Mouse (Mus musculus) intestine, postnatal 0 days (tissue): Measurements from ENCODE around the gene Slc25a1. TPM values are rescaled to one million over a fixed set of nuclear protein-coding genes. Genes with fewer than 3 reads are reported as not detected.
A peak's percentile ranks its signal among the peaks of the same experiment; 100 is the strongest.
"Not testable (repeated sequence)": the region's sequence is repeated elsewhere in the genome, so short reads cannot be mapped to it uniquely, and the experiment has no call there.

Experiments
- ATAC-seq: fragments of 200-750 bp; cut with Nextera tagmentation; 2 replicates; pipeline ENCODE4 v1.8.0; 2017; ENCODE audit warnings: mild to moderate bottlenecking, moderate TSS enrichment, moderate library complexity
- H3K27ac ChIP-seq: fragments of 300-500 bp; sonication (generic); 2 replicates; pipeline ENCODE4 v1.5.1; 2014; ENCODE audit warnings: mild to moderate bottlenecking, low read depth, low read length, moderate library complexity
- H3K27me3 ChIP-seq: fragments of 300-500 bp; sonication (generic); replicated peaks from 2 replicates; pipeline ENCODE4 v1.6.1; 2014; ENCODE audit warnings: low read length, mixed read lengths; ENCODE audit not compliant: control insufficient read depth, insufficient read depth
- H3K36me3 ChIP-seq: fragments of 300-500 bp; sonication (generic); 2 replicates; pipeline ENCODE4 v1.6.1; 2014; ENCODE audit warnings: mild to moderate bottlenecking, moderate library complexity; ENCODE audit not compliant: control insufficient read depth, insufficient read depth
- H3K4me1 ChIP-seq: fragments of 300-500 bp; sonication (generic); replicated peaks from 2 replicates; pipeline ENCODE4 v1.6.1; 2014; ENCODE audit warnings: antibody characterized with exemption, low read length, mixed read lengths; ENCODE audit not compliant: control insufficient read depth, insufficient read depth
- H3K4me2 ChIP-seq: fragments of 300-500 bp; sonication (generic); replicated peaks from 2 replicates; pipeline ENCODE4 v1.6.1; 2014; ENCODE audit warnings: low read depth, mild to moderate bottlenecking, moderate library complexity
- H3K4me3 ChIP-seq: fragments of 300-500 bp; sonication (generic); 2 replicates; pipeline ENCODE4 v1.5.1; 2014; ENCODE audit warnings: low read depth, low read length
- H3K9ac ChIP-seq: fragments of 300-500 bp; sonication (generic); 2 replicates; pipeline ENCODE4 v1.6.1; 2014; ENCODE audit warnings: mild to moderate bottlenecking, low read depth, low read length
- H3K9me3 ChIP-seq: fragments of 300-500 bp; sonication (generic); 2 replicates; pipeline ENCODE4 v1.6.1; 2016; ENCODE audit warnings: mixed run types; ENCODE audit not compliant: control insufficient read depth
- CTCF ChIP-seq: sonication (generic); IDR thresholded peaks from 2 replicates; pipeline ENCODE4 v1.5.1; 2016; ENCODE audit warnings: low read depth, mild to moderate bottlenecking, control low read depth, antibody characterized with exemption, moderate library complexity
- WGBS: fragments of 180-500 bp; shearing (Covaris S2); extraction: QIAGEN DNeasy Blood & Tissue Kit; methylation state at CpG from one replicate; pipeline ENCODE4 v1.1.7; 2014; 5-methylcytosine and 5-hydroxymethylcytosine counted together
- polyA plus RNA-seq: library from polyadenylated mRNA; unstranded; fragments of >200 nt; fragmentation: Nextera tagmentation; extraction: Ambion mirVana; gene quantifications from 2 replicates; pipeline ENCODE4 v1.2.1, GENCODE M21; 2015

The Slc25a1 gene
- polyA plus RNA-seq: 236 and 245 TPM in 2 replicates

DNA sequence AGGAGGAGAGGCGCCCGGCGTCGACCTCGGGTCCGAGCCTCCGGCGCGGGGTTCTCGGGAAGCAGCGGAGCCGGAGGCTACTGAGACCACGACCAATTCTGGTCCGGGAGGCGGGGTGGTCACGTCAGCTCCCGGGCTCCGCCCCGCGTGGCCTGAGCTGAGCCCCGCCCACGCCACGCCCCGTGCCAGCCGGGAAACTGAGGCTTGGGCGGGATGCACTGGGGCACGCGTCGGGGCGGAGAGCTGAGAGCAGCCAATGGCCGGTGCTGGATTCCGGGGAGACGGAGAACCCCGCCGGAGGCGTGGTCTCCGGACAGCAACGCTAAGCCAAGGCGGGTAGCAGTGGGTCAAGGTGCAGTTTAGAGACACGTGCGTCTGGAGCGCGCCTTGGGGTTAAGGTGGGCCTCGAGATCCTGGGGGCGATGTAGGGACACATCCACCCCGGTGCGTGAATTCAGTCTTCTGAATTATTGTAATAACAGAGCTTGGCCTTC is at the start of gene Slc25a1:
Slc25a1 (minus strand) TSS at position 133 of the 494 bp plus-strand sequence.
- ATAC-seq: peak; percentile 86
- H3K27ac ChIP-seq: peak within 1 kb of the TSS; percentile 98
- peak within 1 kb of the TSS; percentile 76 for H3K9ac ChIP-seq
- H3K36me3 ChIP-seq: peaks cover 17% of the 10 kb centered on the region; the same call in 1 of the 2 replicates
- H3K9me3 ChIP-seq: no peaks in the 10 kb centered on the region
- TF ChIP-seq CTCF: no peak
- H3K4me3 ChIP-seq: peak within 1 kb of the TSS; percentile 86
- WGBS: under 1% methylated on average over 47 of the region's 47 CpGs
- H3K27me3 ChIP-seq: peaks cover 3% of the 10 kb centered on the region; the same call in 1 of the 2 replicates
- 0 out of 2 replicates have a peak, but pooled peaks cover 4% of the 10 kb centered on the region for H3K4me1 ChIP-seq
- peak within 1 kb of the TSS; percentile 97 for H3K4me2 ChIP-seq

GRCm38 (mm10) chr16:17971853-17972252 is 43.8 kb upstream of the Slc25a1 start:
- Histone ChIP-seq H3K9me3 (no peaks in the 10 kb centered on the region), H3K36me3 (no peaks in the 10 kb centered on the region), H3K4me3 (no peak overlapping the region), H3K27me3 (no peaks in the 10 kb centered on the region), H3K4me1 (no peaks in the 10 kb centered on the region), H3K4me2 (no peak overlapping the region), H3K27ac (no peak overlapping the region), H3K9ac (no peak overlapping the region)
- WGBS: 72% methylated on average over 5 of the region's 5 CpGs
- ATAC-seq: no peak
- no peak for TF ChIP-seq CTCF

- Histone ChIP-seq H3K9me3 (no peaks in the 10 kb centered on the region), H3K36me3 (no peaks in the 10 kb centered on the region), H3K27me3 (no peaks in the 10 kb centered on the region), H3K27ac (no peak overlapping the region), H3K4me2 (no peak overlapping the region), H3K9ac (no peak overlapping the region), H3K4me3 (no peak overlapping the region), H3K4me1 (no peaks in the 10 kb centered on the region)
- no peak for TF ChIP-seq CTCF
- no peak for ATAC-seq
- WGBS: 75% methylated on average over 7 of the region's 7 CpGs
Measured at GRCm38 (mm10) chr16:17962091-17962490, 34.1 kb upstream of the Slc25a1 start.

DNA sequence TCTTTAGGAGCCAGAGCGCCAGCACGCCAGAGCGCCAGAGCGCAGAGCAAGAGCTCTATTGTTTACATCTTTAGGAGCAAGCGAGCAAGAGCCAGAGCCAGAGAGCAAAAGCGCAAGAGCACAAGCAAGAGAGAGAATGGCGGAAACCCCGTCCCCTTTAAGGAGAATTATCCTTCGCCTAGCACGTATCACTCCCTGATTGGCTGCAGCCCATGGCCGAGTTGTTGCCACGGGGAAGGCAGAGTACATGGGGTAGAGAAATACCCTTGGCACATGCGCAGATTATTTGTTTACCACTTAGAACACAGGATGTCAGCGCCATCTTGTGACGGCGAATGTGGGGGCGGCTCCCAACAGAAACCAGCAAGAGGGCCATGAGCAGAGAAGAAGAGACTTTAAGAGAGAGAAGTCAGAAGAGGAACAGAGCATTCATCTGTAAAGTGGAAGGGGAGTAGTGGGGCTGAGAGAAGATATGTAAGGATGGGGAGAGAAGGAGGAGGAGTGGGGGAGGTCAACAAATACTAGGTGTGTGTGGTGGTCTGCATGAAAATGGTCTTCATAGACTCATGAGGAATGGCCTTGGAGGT is 28.1 kb upstream of the Slc25a1 start:
- H3K27ac ChIP-seq, ATAC-seq: not testable (repeated sequence)

DNA sequence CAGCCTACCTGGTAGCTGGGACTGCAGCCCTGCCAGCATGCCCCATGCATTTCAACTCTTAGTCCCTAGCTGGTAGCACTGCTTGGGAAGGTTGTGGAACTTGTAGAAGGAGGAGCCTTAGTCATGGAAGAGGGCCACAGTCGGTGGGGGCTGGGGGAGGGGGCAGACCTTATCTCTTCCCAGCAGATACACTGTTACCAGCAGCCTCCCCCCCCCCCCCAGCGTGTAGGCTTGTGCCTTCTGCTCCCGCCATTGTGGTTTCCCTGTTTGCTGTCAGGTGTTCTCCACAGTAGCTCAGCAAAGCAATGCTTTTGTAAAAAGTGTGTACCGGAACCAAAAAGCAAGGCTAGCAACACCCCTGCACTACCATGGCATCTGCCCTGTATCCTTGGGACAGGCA is 23.6 kb upstream of the Slc25a1 start:
- TF ChIP-seq CTCF: no peak
- no peak overlapping the region for H3K4me3 ChIP-seq
- H3K9me3 ChIP-seq: no peaks in the 10 kb centered on the region
- no peaks in the 10 kb centered on the region for H3K27me3 ChIP-seq
- no peaks in the 10 kb centered on the region for H3K36me3 ChIP-seq
- 97% methylated on average over 4 of the region's 4 CpGs for WGBS
- H3K4me2 ChIP-seq: no peak overlapping the region
- ATAC-seq: no peak
- no peak overlapping the region for H3K9ac ChIP-seq
- no peak overlapping the region for H3K27ac ChIP-seq
- no peaks in the 10 kb centered on the region for H3K4me1 ChIP-seq

More for the DNA sequence above, 28.1 kb upstream of the Slc25a1 start:
- H3K27me3 ChIP-seq, H3K4me3 ChIP-seq, H3K4me2 ChIP-seq, H3K36me3 ChIP-seq, H3K9me3 ChIP-seq, H3K9ac ChIP-seq, H3K4me1 ChIP-seq: not testable (repeated sequence)
- 94% methylated on average over 16 of the region's 17 CpGs for WGBS

DNA sequence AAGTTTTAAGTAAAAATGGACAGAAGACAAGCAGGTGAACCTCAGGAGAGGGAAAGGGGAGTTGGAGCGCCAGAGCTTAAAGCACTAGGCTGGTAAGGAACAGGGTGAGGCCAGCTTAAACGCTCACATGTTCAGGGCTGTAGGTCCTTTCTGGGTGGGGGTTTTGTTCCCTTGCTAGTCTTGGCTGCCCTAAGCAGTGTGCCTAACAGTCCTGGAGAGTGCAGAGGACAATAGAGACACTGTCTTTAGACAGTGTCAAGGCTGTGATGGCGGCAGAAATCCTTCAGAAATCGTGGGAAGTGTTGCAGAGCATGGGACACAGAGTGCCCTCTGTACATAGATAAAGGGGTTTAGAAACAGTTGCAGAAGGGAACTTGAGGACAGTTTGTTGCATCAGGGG is 22.0 kb upstream of the Slc25a1 start:
- ATAC-seq: no peak
- Histone ChIP-seq H3K27ac (no peak overlapping the region), H3K4me1 (no peaks in the 10 kb centered on the region), H3K27me3 (no peaks in the 10 kb centered on the region), H3K4me2 (no peak overlapping the region), H3K9me3 (no peaks in the 10 kb centered on the region), H3K4me3 (no peak overlapping the region), H3K9ac (no peak overlapping the region), H3K36me3 (no peaks in the 10 kb centered on the region)
- WGBS: 46% methylated on average over 4 of the region's 4 CpGs
- TF ChIP-seq CTCF: no peak
